Mouse (Mus musculus) E14TG2a.4 (cell line): ENCODE results near the gene Fam228a.

ENCODE experiments used
- H3K27me3 ChIP-seq: 2 replicates; pipeline ENCODE4 v1.6.1; 2014; ENCODE audit warnings: low read length, control low read depth; ENCODE audit not compliant: insufficient read depth
- H3K36me3 ChIP-seq: 2 replicates; pipeline ENCODE4 v1.6.1; 2014; ENCODE audit warnings: low read length, control low read depth; ENCODE audit not compliant: insufficient read depth
- H3K4me1 ChIP-seq: replicated peaks from 2 replicates; pipeline ENCODE4 v1.6.1; 2014; ENCODE audit warnings: low read depth, low read length, control low read depth
- H3K4me3 ChIP-seq: replicated peaks from 2 replicates; pipeline ENCODE4 v1.5.1; 2014; ENCODE audit warnings: mild to moderate bottlenecking, low read length
- H3K9me3 ChIP-seq: 2 replicates; pipeline ENCODE4 v1.6.1; 2014; ENCODE audit warnings: low read length, control low read depth
- CTCF ChIP-seq: conservative IDR thresholded peaks from 2 replicates; pipeline ENCODE4 v1.5.1; 2014; ENCODE audit warnings: low read length
- NANOG ChIP-seq: IDR thresholded peaks from 2 replicates; pipeline ENCODE4 v1.6.1; 2014; ENCODE audit warnings: borderline replicate concordance, low read length, mixed read lengths
- POU5F1 ChIP-seq: IDR thresholded peaks from 2 replicates; pipeline ENCODE4 v1.6.1; 2014; ENCODE audit warnings: low read length, borderline replicate concordance

The Fam228a gene

DNA sequence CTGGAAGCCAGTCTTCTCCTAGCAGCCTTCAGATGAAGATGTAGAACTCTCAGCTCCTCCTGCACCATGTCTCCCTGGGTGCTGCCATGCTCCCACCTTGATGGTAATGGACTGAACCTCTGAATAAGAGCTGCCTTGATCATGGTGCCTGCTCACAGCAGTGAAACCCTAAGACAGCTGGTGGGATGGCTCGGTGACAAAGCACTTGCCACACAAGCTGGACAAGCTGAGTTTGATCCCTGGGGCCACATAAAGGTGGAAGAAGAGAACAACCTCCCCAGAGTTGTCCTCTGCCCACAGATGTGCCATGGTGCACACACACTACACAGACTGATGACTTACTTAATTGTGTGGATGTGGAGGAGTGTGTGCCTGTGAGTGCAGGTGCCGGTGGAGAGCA lies 49.8 kb downstream of the Fam228a start:
- TF ChIP-seq POU5F1 (no peak), CTCF (no peak), NANOG (no peak)
- Histone ChIP-seq H3K4me3 (no peak overlapping the region), H3K9me3 (no peaks in the 10 kb centered on the region), H3K4me1 (no peaks in the 10 kb centered on the region), H3K36me3 (no peaks in the 10 kb centered on the region), H3K27me3 (no peaks in the 10 kb centered on the region)

DNA sequence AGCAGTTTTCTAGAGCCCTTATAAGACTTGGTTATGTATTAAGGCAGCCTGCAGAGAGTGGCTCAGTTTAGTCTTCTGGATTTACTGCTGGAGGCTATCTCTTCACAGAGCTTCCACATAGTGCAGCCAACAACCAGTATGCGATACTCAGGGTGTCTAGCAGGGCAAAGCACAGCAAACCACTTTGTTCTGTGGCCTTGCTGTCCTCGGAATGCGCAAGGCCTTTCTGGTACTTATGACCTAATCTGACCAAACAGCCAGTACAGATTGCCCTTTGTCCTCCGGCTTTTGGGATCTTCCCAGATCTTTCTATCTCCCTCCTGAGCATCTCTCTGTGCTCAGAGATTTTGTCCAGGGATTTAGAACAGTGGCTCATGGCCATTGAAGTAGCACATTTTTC lies 52.8 kb downstream of the Fam228a start:
- H3K4me3 ChIP-seq = no peak overlapping the region
- no peak for TF ChIP-seq CTCF
- TF ChIP-seq NANOG = no peak
- no peak for TF ChIP-seq POU5F1
- H3K9me3 ChIP-seq = no peaks in the 10 kb centered on the region
- H3K4me1 ChIP-seq = no peaks in the 10 kb centered on the region
- no peaks in the 10 kb centered on the region for H3K36me3 ChIP-seq
- no peaks in the 10 kb centered on the region for H3K27me3 ChIP-seq

DNA sequence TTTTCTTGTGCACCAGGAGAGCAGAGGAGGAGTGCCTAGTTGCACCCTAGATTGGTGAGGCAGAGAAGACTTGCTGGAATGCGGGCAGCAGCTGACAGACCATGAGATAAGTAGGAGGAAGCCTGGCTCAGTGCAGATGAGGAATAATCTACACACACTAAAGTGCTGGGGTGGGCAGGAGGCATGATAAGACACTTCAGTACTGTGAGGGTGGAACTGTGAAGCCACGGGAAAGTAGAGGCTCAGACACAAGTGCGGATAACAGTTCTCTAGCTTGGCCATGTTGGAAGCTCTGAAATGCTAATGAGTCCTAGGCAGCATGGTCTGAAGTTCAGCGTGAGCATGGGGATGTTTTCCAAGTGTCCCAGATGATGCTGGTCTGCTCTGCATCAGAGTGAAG lies 58.3 kb downstream of the Fam228a start:
- no peaks in the 10 kb centered on the region for H3K27me3 ChIP-seq
- no peak for TF ChIP-seq NANOG
- TF ChIP-seq POU5F1 = no peak
- no peak overlapping the region for H3K4me3 ChIP-seq
- H3K9me3 ChIP-seq = no peaks in the 10 kb centered on the region
- peaks cover 23% of the 10 kb centered on the region for H3K36me3 ChIP-seq
- H3K4me1 ChIP-seq = no peaks in the 10 kb centered on the region

DNA sequence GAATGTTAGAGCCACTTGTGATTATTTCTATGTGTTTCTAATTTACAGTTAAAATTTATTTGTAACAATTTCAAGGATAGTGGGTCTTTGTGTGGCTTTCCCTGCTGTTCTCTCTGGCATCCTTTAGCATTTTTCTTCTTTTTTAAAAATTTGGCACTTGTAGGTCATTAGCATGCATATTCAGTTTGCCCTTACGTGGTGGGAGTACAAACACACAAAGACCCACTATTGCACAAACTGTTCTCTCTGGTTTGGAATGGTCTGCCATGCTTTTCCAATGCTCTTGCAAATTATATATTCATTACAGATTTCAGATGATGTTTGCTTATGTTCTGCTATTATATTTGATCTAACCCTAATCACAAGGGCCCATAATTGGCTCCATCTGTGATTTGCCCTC lies 61.9 kb downstream of the Fam228a start:
- H3K4me3 ChIP-seq = no peak overlapping the region
- TF ChIP-seq POU5F1 (no peak), NANOG (no peak), CTCF (no peak)
- H3K4me1 ChIP-seq = no peaks in the 10 kb centered on the region
- no peaks in the 10 kb centered on the region for H3K9me3 ChIP-seq
- H3K36me3 ChIP-seq = peaks cover 51% of the 10 kb centered on the region
- no peaks in the 10 kb centered on the region for H3K27me3 ChIP-seq

DNA sequence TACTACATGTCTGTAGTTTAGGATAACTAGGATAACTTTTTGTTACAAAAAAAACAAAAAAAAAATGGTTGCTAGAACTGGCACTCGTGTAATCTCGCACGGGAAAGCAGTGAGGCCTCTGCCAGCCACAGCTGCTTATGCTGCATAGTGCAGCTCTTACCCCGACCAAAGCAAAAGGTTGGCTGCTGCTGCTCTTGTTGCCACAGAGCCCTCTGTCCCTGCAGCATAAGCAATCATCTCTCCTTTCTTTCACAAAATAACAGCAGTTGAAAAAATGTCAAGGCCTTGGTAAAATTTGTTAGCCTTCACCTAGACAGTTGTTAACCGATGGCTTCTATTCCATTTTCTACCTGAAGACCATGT lies 72.6 kb downstream of the Fam228a start:
- Histone ChIP-seq H3K9me3 (no peaks in the 10 kb centered on the region), H3K36me3 (peaks cover 55% of the 10 kb centered on the region), H3K27me3 (no peaks in the 10 kb centered on the region), H3K4me3 (no peak overlapping the region), H3K4me1 (no peaks in the 10 kb centered on the region)
- TF ChIP-seq CTCF (no peak), POU5F1 (no peak), NANOG (no peak)

DNA sequence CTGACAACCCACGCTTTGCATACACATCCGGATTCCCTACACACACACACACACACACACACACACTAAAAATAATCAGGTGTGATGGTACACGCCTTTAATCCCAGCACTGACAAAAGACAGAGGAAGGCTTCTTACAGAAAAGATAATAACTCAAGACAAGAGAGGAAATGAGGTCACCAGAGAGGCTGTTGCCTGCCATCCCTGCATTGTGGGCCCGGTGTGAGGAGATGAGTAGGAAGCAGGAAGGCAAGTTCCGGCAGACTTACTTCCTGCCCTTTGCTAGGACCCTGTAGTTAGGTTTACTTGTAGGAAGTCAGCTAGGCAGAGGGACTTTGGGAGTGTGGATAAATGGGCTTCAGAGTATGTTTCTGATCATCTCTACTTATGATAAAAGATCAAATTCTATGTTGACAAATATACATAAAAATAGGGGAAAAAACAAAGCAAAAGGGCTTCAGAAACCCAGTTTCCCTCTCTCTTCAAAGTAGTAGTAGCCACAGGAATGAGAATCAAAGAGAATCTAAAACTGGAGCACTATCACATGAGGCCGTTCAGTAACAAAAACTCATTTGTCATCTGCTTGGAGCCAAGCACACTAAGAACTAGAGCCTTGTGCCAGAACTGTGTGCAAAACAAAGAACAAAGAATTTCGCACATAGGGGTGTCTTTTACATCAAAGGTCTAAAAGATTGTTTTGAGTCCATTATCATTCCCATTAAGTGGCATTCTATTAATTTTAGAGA lies 73.1 kb downstream of the Fam228a start:
- no peak for TF ChIP-seq CTCF
- TF ChIP-seq NANOG = no peak
- no peak for TF ChIP-seq POU5F1
- Histone ChIP-seq H3K9me3 (no peaks in the 10 kb centered on the region), H3K36me3 (peaks cover 54% of the 10 kb centered on the region), H3K4me3 (no peak overlapping the region), H3K27me3 (no peaks in the 10 kb centered on the region), H3K4me1 (no peaks in the 10 kb centered on the region)
